Mouse (Mus musculus) cerebellum, adult 2 months (tissue): ENCODE data around the gene Cdkl4.

ENCODE experiments used
- CTCF ChIP-seq: fragments of 200-500 bp; IDR thresholded peaks from 2 replicates; pipeline ENCODE4 v1.5.1; 2011; ENCODE audit warnings: low read depth, mild to moderate bottlenecking, control low read depth, low read length, moderate library complexity, borderline replicate concordance; ENCODE audit not compliant: insufficient read depth
- POLR2A ChIP-seq: fragments of 200-500 bp; IDR thresholded peaks from 2 replicates; pipeline ENCODE4 v1.6.1; 2011; ENCODE audit warnings: low read length, control low read depth, borderline replicate concordance; ENCODE audit not compliant: insufficient read depth

GRCm38 (mm10) chr17:80579089-80579488 lies 1.5 kb upstream of the Cdkl4 start:
- no peak for TF ChIP-seq CTCF
- TF ChIP-seq POLR2A, result no peak
